Mouse (Mus musculus) duodenum, adult 2 months (tissue): ENCODE results near the gene Gabrg1. TPM values are rescaled to one million over a fixed set of nuclear protein-coding genes. Genes with fewer than 3 reads are reported as not detected.

ENCODE experiments used
- polyA plus RNA-seq: library from polyadenylated mRNA; depleted of rRNA; stranded (reverse); fragments of >200 nt; gene quantifications from 2 replicates; pipeline ENCODE4 v1.2.3, GENCODE M21; 2012; ENCODE audit warnings: low replicate concordance; rRNA removed

Gabrg1 gene
- polyA plus RNA-seq, result not detected in 2 replicates

DNA sequence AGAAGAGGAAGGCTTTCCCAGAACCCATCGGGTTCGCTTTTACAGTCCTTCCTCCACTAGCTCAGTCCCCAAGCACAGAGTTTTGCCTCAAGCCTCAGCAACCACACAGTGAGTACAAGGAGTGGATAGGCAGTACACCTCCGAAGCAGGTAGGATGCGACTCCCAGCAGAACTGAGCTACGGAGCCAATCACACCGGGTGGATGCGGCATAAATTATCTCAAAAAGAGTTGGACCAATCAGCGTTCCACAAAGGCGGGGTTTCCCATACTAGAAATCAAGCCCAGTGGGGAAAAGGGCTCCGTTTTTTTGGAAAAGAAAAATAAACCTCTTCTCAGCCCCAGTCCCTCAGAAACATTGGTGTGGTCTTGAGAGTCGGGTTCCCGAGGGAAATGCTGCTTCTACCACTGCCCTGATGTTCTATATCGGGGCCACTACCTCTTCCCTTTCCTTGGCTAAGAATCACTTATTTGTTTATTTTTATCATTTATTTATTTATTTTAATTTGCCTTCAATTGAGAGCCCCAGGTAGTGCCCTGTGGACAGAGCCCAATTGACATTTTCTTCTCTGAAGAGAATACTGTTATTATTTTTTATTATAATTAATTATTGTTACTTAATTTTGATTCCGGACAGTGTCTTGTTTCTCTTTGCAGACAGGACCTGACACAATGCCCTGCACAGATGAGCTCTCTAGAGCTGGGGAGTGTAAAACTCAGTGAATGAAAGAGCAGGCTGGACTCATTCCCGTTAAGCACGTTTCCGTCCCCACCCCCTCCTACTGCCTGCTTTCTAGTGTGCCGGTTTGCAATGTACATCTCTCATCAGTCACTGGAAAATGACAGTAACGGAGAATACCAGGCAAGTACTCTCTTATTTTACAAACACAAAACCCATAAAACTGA, at the start of gene Gabrg1:
Gene Gabrg1 (minus strand): TSS at position 426 of the 904 bp plus-strand sequence.

